Mouse (Mus musculus) CD4-positive, CD25-positive, alpha-beta regulatory T cell, adult 2 months (primary cell): Measurements from ENCODE around the gene Ankrd55.

ENCODE experiments used
- DNase-seq: peaks from one replicate; pipeline ENCODE4 v3.0.0-alpha.2; 2012; ENCODE audit warnings: low read depth, low spot score

Gene Ankrd55

DNA sequence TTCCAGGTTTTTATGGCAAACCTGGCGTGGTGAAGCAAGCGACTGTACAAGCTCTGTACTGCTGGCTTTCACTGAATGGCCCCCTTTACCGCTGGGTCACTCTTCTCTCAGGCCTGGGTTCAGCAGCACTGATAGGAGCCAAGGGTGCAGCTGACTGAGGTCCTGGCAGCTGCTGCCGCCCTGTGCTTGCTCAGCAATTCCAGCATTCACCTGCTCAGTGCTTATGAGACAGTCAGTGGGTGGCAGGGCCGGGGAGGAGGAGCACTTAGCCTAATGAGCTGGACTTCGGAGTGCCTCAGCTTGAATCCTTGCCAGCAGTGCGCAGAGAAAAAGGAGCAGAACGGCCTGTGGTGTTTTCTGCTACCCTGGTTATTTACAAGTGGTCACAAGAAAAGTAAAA lies 87.5 kb downstream of the Ankrd55 start:
- peak; percentile 29 for DNase-seq

DNA sequence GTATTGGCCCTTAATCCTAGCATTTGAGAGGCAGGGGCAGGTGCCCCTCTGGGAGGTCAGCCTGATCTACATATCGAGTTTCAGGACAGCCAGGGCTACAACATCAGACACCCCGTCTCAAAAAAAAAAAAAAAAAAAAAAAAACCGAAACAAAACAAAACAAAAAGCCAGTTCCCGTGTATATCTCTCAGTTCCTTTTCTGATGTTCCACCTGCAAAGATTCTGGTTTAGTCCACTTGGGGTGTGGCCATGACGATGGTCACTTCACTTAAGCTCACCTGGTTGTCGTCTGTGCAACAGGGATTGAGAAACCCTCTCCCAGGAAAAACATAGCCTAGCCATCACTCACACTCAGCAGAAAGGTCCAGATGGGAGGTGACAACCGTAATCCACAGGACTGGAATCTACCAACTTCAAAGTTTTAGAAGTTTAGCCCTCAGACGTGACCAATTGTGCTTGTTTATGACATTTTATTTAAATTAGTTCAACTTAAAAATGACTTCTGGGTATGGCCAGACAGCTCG lies 90.6 kb downstream of the Ankrd55 start:
- no peak for DNase-seq

DNA sequence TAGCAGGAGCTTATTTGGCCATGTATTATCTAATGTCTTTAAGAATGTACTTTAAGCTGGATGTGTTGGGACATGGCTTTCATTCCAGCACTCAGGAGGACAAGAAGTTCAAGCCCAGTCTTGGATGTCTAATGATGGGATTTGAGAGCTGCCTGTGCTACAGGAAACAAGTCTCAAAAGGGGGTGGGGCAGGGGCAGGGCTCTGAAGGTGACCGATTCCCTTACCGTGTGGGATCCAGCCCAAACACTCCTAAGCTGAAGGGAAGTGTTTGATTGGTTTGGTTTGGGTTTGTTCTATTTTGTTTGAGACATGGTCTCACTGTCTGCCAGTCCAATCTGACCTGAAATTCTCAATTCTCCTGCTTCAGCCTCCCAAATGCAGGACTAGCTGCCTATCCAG lies 93.2 kb downstream of the Ankrd55 start:
- no peak for DNase-seq

DNA sequence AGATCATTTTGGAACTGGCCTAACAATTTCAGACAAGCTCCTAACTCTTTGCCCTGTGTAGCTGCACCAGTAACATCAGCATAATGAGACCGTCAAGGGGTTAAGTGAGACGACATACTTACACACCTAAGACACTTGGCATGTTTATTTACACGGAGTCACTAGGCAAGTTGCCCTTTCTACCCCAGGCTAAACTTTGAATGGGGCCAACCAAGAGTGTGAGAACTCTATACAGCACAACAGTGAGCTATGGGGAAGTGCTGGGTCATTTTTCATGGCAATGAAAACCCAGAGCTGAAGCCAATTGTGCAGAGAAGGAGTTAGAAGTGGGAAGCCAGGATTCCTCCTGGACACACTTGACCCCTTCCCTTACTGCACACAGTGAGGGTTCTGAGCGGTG lies 94.2 kb downstream of the Ankrd55 start:
- no peak for DNase-seq

DNA sequence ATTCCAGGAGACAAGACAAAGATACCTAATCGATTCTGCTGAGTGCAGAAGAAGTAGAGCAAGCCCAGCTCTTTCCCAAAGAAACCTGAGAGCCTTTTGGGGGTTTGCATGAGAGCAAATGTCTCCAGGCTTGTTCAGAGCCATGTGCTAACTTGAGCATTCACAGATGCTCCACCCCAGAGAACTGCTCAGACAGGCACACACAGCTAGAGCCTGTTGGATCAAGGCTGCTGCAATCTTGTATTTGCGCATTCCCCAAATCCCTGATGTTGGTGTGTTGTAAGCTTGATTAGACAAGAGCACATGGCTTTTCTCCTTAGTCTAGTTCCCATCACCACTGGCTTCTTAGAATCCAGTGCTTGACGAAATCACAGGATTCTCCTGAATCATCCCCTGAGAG lies 94.7 kb downstream of the Ankrd55 start:
- no peak for DNase-seq

DNA sequence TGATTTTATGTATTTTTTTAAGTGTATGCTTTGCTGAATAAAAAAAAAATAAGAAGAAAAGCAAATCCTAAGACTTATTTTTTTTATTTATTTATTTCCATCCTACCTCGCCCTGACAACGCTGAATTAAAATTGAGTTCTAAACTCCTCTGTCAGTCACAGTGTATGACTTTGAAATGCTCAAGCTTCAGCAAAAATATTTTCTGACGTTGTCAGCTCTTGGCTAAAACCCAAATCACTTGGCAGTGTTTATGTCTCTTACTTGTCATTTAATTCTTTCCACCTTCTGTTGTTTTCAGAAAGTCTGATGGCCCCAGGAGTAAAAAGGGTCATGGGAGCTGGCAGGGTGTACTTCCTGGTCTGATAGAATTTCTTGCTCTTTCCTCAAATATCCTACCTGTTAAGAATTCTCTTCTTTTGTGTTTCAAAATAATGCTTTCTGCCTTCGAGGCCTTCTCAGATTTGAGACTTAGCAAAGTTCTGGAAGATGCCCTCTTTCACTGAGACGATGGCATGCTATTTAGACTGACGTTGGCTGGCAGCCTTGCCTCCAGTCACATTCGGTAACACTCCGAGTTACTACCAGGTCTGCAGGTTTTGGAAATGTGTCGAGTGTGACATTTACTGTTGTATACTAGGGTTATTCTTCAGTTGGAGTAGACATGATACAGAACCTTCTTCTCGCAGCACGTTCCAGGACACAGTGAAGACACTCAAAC lies 95.8 kb downstream of the Ankrd55 start:
- peak; percentile 34 for DNase-seq

DNA sequence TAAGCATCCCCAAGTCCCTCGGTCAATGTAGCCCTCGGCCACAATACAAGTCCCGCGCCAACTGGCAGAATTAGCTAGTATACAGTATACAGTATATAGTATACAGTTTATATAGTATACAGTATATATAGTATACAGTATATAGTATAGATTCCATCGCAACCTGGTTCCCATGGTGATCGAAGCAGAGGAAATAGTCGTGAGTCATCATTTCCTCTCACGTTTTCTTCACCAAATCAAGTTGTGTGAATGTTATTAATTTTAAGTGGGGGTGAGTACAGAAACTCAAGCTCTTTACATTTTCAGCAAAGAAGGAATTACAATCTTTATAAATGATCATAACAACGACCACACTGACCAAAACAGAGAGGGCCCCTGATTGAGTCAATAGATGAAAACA lies 96.8 kb downstream of the Ankrd55 start:
- peak; percentile 71 for DNase-seq

DNA sequence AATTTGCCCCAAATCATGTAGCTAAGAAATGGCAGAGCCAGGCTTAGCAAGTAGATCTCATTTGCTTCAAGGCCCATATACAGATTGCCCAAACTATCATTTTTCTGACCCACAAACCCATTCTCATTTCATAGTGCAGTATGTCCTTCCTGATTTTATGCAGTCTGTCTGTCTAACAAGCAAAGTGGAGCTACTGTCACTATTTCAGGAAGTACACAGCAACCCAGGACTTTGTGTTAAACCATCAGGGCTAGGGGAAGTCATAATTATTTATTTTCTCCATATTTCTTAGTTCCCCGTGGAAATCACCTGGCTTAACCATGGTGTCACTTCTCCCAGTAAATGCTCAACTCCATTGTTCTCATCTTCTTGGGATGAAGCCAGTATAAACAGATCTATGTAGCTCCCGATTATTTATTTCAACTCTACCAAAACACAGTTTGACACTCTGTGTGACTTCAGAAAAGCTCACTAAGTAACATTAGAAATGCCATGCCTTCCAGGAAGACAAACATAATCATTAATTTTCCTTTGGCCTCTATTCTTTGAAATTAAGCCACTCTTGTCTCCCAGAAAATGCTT lies 98.3 kb downstream of the Ankrd55 start:
- no peak for DNase-seq

DNA sequence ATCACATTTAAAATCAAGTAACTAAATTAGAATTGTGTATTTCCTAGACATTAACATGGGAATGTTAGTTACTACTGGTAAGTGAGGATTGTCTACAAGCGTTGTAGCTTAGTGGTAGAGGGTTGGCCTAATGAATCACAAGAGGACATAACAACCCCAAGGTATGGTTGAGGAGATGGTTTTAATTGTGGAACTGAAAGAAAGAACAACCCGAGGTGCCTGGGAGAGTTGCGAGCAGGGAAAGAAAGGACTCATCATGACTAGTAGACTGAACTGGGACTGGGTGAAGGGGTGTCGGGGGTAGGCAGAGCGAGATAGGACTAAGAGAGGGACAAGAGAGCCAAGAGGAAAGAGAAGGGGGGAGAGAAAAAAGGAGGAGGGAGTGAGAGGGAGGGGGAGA lies 99.0 kb downstream of the Ankrd55 start:
- DNase-seq = no peak

DNA sequence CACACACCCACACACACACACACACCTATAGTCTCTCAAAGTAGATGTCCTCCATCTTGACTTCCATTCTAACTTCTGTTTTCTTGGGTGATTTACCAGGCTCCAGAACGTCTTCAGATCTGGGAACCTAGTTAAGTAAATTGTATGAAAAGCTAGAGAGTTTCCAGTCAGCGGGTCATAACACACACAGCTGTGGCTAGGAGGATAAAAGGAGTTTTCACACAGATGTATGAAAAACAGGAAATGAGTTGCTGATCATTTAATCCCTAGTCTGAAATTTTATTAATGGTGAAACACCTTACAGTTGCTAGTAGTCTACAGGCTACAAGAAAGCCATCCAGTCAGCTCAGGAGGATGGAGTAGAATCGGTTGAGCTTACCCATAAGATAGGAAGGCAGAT lies 99.9 kb downstream of the Ankrd55 start:
- DNase-seq = peak; percentile 60

DNA sequence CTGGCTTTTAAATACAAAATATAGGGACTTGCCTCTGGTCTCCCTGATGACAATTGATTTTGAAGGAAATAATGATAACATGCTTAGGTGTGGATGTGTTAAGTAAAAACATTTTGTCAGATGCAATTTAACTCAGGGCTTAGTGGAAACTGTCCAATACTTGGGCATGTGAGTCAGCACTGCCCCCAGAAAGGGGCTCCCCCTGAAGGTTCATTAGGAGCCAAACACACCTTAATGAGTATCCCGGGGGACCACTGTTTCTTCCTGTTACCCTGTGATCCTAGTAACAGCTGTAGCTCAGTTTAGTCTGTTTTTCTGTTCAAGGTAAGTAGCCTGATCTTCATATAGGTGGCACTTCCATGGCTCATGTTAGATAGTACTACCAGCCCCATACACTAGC lies 102.0 kb downstream of the Ankrd55 start:
- DNase-seq = no peak

DNA sequence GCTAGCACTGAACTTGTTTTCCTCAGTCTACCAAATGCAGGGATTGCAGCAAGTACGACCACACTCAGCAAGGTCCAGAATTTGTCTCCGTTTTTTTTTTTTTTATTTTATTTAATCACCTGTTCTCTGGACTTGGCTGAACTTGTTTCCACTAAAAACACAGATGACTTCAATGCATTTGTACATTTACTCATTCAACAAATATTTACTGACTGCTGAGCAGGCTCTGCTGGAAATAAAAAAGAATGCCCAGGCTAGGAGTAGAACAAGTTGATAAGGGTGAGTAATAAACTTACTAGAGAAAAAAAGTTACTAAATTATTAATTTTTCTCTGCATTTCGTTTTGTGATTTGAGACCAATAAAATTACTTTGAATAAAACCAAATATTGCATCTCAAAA lies 103.1 kb downstream of the Ankrd55 start:
- DNase-seq = no peak

DNA sequence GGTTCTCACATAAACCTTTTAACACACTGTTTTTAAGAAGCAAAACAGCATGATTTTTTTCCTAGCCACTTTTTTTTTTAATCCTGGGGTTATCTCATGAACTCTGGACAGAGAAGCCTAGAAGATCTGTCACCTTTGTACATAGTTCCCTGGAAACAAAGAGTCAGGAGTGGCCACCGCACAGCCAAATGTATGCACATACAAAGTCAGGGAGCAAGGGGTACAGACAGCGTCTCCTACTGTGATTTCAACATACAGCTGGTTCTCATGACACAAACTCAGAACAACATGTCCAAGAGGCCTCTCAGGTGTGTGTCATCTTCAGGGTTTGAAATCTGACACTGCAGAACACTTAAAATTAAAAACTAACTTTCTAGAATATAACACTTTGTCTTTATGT lies 105.1 kb downstream of the Ankrd55 start:
- DNase-seq = no peak

DNA sequence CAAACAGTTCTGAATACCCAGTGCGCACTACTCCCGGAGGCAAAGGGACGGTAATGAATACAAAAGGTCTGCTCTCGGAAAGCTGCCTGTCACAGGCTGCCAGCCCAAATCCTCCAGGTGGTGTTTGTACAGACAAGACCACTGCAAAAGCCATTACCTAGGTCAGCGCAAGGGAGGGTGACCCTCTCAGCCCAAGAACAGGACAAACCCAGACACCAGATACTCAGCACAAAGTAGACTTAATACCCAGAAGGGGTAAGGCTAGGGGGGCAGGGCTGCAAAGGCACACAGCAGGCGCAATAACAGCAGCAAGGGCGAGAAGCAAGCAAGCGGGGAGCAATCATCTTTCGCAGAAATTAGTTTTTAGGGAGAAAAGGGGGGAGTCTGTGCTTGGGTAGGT lies 106.0 kb downstream of the Ankrd55 start:
- DNase-seq = no peak

DNA sequence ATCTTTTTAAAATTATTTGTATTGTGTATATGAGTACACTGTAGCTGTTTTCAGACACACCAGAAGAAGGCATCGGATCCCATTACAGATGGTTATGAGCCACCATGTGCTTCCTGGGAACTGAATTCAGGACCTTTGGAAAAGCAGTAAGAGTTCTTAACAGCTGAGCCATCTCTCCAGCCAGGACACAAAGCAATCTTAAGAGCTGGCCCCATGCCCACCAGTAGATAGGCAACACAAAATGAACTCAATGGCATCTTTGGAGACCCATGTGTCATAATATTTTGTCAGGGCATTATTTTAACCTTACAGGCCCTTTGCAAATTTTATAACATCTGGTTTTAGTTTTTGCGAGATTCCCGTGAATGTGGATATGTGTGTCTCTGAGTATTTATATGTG lies 116.5 kb downstream of the Ankrd55 start:
- DNase-seq = no peak

DNA sequence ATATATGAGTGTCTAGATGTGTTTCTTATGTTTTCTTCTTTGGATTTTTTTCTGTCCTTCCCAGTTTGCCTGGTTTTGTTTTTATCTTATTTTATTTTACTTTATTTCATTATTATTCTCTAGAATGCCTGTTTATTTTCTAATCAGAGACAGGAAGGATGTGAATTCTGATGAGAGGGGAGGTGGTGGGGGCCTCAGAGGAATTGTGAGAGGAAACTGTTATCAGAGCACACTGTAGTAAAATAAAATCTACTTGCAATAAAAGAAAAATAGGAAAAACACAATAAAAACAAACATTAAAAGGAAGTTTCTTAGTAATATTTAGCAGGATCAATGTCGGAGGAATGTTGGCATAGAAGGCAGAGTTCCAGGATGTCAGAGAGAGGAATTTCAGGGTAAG lies 116.9 kb downstream of the Ankrd55 start:
- DNase-seq = no peak

DNA sequence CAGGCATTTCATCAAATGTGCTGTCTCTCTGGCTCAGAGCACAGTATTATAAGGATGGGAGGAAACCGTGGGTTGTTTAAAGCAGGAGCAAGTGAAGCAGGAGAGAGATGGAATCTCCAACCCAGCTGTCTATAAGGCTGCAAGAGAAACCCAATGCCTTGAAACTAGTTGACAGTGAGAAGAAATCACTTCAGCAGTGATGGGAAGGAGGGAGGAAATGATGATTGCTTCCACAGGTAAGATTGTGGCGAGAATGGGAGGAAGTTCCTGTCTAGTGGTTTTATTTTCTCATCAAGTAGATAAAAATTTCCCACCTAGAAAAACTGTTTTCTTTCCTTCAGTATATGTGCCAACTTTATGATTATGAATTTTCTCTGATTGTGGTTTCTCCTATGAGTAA lies 118.4 kb downstream of the Ankrd55 start:
- peak; percentile 38 for DNase-seq

DNA sequence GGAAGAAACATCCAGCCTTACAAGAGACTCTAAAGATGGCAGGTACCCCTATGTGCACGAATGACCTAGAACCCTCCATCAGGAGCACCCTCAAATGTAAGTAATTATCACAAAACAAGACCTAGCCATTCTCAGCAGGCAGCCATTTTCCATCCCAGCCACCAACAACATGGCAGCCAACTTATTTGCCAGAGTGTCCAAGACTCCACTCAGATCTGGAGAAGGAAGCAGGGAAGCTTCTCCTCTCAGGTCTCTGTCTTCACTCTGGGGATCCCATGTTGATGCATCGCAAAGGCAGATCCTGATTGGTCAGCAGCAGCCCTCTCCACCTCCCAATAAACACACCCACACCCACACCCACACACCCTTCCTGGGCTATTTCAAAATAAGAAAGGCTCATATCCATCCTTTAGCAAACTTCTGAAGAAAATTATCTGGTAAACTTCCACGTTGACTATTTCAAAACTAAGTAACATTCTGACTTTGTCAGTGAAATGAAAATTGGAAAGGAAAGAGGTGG lies 119.0 kb downstream of the Ankrd55 start:
- no peak for DNase-seq

DNA sequence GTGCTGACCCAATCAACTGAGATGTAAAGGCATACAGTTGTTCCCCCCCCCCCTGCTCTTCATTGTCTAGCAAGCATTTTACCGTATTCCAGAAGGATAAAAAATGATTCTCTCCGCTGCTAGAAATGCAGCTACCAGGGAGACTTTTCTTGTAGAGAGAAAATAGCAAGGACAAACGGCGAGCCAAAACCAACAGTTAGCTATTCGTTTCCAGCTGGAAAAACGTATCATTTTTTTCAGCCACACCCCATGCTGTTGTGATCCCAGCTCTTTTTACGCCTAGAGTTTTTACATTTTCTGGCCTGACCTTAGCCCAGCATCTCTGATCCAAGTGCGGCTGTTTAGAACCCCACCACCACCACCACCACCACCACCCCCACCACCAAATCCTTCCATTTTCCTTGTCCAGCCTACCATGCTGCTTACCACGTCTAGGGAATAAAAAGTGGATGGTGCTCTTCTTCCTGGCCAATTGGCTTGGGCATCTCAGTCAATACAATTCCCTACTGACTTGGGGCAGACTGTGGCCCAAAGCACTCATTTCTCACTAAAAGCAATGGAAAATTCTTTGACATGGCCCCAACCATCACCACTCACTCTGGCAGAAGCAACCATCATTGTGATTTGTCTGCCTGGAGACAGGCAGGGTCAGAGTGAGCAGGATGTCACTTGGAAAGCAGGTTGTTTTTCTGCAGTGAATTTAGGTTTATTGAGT lies 119.7 kb downstream of the Ankrd55 start:
- no peak for DNase-seq

DNA sequence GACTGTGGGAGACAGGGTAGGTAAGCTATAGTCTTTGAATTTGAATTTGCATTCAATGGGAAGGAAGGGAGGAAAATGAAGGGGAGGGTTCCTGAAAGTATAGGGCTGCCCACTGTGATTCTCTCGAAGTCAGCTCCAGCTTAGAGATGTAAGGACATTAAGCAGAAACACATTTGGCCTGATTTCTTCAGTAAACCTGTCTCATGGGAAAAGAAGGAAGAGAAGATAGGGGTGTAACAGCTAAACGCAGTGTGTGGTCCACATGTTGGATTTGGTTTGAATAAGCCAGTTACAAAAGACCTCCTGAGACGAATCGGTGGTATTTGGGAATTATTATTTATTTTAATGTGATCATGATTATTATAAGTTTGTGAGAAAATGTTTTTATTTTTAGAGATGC lies 120.5 kb downstream of the Ankrd55 start:
- DNase-seq = no peak

DNA sequence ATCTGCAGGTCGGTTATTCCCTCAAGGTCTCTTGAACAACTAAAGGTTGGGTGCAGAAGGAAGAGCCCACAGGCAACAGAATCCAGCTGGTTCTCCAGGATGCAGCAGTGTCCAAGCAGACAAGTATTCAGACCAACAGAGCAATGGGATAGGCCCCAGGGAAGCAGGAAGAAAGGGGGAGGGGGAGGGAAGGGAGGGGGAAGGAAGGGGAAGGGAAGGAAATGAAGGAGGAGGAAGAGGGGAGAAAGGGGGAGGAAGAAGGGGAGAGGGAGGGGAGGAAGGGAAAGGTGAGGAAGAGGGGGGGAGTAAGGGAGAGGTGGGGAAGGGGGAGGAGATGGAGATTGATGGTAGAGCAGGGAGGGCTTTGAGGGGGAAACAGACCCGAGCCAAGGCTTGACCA lies 121.1 kb downstream of the Ankrd55 start:
- DNase-seq = no peak

DNA sequence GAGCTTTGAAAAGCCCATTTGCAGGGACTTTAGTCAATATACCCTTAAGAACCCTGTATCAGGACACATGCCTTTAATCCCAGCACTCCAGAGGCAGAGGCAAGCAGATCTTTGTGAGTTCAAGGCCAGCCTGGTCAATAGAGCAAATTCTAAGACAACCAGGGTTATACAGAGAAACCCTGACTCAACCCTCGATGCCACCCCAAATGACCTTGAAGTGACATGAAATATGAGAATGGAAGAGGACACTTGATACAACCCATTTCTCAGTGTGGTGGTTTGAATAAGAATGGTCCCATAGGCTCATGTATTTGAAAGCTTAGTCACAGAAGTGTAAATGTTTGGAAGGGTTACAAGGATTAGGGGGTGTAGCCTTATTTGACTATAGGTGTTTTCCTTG lies 121.6 kb downstream of the Ankrd55 start:
- no peak for DNase-seq

DNA sequence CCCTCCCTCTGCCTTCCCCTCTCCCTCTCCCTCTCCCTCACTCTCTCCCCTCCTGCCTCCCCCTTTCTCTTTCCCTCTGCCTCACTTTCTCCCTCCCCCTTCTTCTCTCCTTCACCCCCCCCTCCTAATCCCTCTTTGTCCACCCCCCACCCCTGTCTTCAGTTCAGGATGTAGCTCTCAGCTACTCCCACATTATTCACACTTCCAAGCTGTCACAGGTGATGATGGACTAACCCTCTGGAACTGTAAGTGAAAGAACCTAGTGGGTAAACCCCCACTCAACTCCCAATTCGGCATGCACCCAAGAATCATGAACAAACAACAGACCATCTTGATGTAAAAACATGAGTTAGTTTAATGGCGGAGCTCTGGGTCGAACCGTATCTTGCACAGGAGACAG lies 122.2 kb downstream of the Ankrd55 start:
- DNase-seq = no peak
